Mouse (Mus musculus): ENCODE data around the gene Atg14.

GRCm38 (mm10) chr14:47613254-47613653 lies 42.8 kb upstream of the Atg14 start:
- TF ChIP-seq EP300 (IDR thresholded peaks at IDR 0.05; ENCODE audit: low read depth) (no peak), CTCF (IDR thresholded peaks at IDR 0.05; ENCODE audit: low read depth) (no peak)
